Mouse (Mus musculus): ENCODE measurements around the gene Myg1.

GRCm38 (mm10) chr15:102282463-102283292 is 48.8 kb upstream of the Myg1 start:
- TF ChIP-seq PAX5 (IDR thresholded peaks at IDR 0.05; ENCODE audit: low read length) (no peak), ZMIZ1 (IDR thresholded peaks at IDR 0.05; ENCODE audit: low read depth, low read length) (no peak), HCFC1 (IDR thresholded peaks at IDR 0.05; ENCODE audit: low read depth, low read length) (no peak), EP300 (IDR thresholded peaks at IDR 0.05; ENCODE audit: low read length) (no peak), MXI1 (IDR thresholded peaks at IDR 0.05; ENCODE audit: low read depth, low read length) (no peak), ZC3H11A (IDR thresholded peaks at IDR 0.05; ENCODE audit: low read depth, low read length) (no peak), IRF4 (IDR thresholded peaks at IDR 0.05; ENCODE audit: low read depth, low read length) (no peak), POLR2A (IDR thresholded peaks at IDR 0.05; ENCODE audit: low read depth, low read length) (no peak), POLR2AphosphoS2 (IDR thresholded peaks at IDR 0.05; ENCODE audit: low read depth, low read length) (no peak), NRF1 (IDR thresholded peaks at IDR 0.05; ENCODE audit: low read depth, low read length) (no peak)
